Mouse (Mus musculus) large intestine, adult 2 months (tissue): ENCODE measurements around the gene Spag5. TPM values are rescaled to one million over a fixed set of nuclear protein-coding genes. Genes with fewer than 3 reads are reported as not detected.
"Not testable (repeated sequence)": the region's sequence is repeated elsewhere in the genome, so short reads cannot be mapped to it uniquely, and the experiment has no call there.

Experiments
- DNase-seq: peaks from one replicate; pipeline ENCODE4 v3.0.0-alpha.2; 2012; ENCODE audit warnings: low read depth, low spot score
- WGBS: fragments of 180-500 bp; shearing (Covaris S2); methylation state at CpG from one replicate; pipeline ENCODE4 v1.1.7; 2018; 5-methylcytosine and 5-hydroxymethylcytosine counted together
- polyA plus RNA-seq: library from polyadenylated mRNA; depleted of rRNA; stranded (reverse); fragments of >200 nt; gene quantifications from 2 replicates; pipeline ENCODE4 v1.2.3, GENCODE M21; 2012; rRNA removed

Spag5 gene
- polyA plus RNA-seq = 11.2 and 15.8 TPM in 2 replicates

GRCm38 (mm10) chr11:78301357-78302084 is at the start of gene Spag5:
Gene Spag5 (plus strand): TSS chr11:78301529.
- peak; percentile 46 for DNase-seq
- under 1% methylated on average over 49 of the region's 49 CpGs for WGBS

GRCm38 (mm10) chr11:78256618-78257017 is 44.7 kb upstream of the Spag5 start:
- no peak for DNase-seq
- 100% methylated on average over 1 of the region's 1 CpGs for WGBS

- DNase-seq = no peak
- WGBS = 91% methylated on average over 2 of the region's 2 CpGs
Measured at GRCm38 (mm10) chr11:78260489-78261258, 40.7 kb upstream of the Spag5 start.

- under 1% methylated on average over 113 of the region's 115 CpGs for WGBS
- peak; percentile 56 for DNase-seq
Measured at GRCm38 (mm10) chr11:78261380-78262352, 39.7 kb upstream of the Spag5 start, which contains the start of gene 2610507B11Rik. Gene 2610507B11Rik (plus strand): TSS chr11:78261752.

- 4% methylated on average over 8 of the region's 8 CpGs for WGBS
- DNase-seq = no peak
Measured at GRCm38 (mm10) chr11:78262550-78262949, 38.8 kb upstream of the Spag5 start.

- DNase-seq = no peak
- WGBS = 90% methylated on average over 6 of the region's 6 CpGs
Measured at GRCm38 (mm10) chr11:78265571-78265970, 35.8 kb upstream of the Spag5 start.

- WGBS = 92% methylated on average over 13 of the region's 13 CpGs
- DNase-seq = no peak
Measured at GRCm38 (mm10) chr11:78271986-78272385, 29.3 kb upstream of the Spag5 start.

GRCm38 (mm10) chr11:78275596-78275995 is 25.7 kb upstream of the Spag5 start:
- 95% methylated on average over 1 of the region's 1 CpGs for WGBS
- DNase-seq = no peak

GRCm38 (mm10) chr11:78276169-78276568 is 25.2 kb upstream of the Spag5 start:
- WGBS = 94% methylated on average over 4 of the region's 4 CpGs

GRCm38 (mm10) chr11:78278853-78279252 is 22.5 kb upstream of the Spag5 start:
- no peak for DNase-seq
- WGBS = 75% methylated on average over 7 of the region's 7 CpGs

More at GRCm38 (mm10) chr11:78276169-78276568, 25.2 kb upstream of the Spag5 start:
- DNase-seq = not testable (repeated sequence)

GRCm38 (mm10) chr11:78279586-78279985 is 21.7 kb upstream of the Spag5 start:
- no peak for DNase-seq
- 85% methylated on average over 4 of the region's 4 CpGs for WGBS

GRCm38 (mm10) chr11:78289146-78289763 is 12.1 kb upstream of the Spag5 start:
- WGBS = 80% methylated on average over 7 of the region's 7 CpGs
- DNase-seq = no peak

GRCm38 (mm10) chr11:78290654-78291053 is 10.7 kb upstream of the Spag5 start, which contains the start of gene BC030499:
Gene BC030499 (plus strand): TSS chr11:78290841.
- 91% methylated on average over 4 of the region's 4 CpGs for WGBS
- DNase-seq = no peak

GRCm38 (mm10) chr11:78294585-78294984 is 6.7 kb upstream of the Spag5 start:
- WGBS = 88% methylated on average over 6 of the region's 6 CpGs
- no peak for DNase-seq

- 61% methylated on average over 7 of the region's 7 CpGs for WGBS
- DNase-seq = no peak
Measured at GRCm38 (mm10) chr11:78300917-78301316, 412 bp upstream of the Spag5 start.

- DNase-seq = no peak
- 88% methylated on average over 4 of the region's 4 CpGs for WGBS
Measured at GRCm38 (mm10) chr11:78305272-78305671, 3.9 kb downstream of the Spag5 start.

- WGBS = 92% methylated on average over 8 of the region's 8 CpGs
Measured at GRCm38 (mm10) chr11:78310861-78311511, 9.7 kb downstream of the Spag5 start.

GRCm38 (mm10) chr11:78313662-78314061 is 12.3 kb downstream of the Spag5 start:
- 99% methylated on average over 2 of the region's 2 CpGs for WGBS
- no peak for DNase-seq

More at GRCm38 (mm10) chr11:78310861-78311511, 9.7 kb downstream of the Spag5 start:
- no peak for DNase-seq

- no peak for DNase-seq
- 87% methylated on average over 2 of the region's 2 CpGs for WGBS
Measured at GRCm38 (mm10) chr11:78318411-78318810, 17.1 kb downstream of the Spag5 start.
